Mouse (Mus musculus): ENCODE data around the gene Brpf3.
"Not testable (repeated sequence)": the region's sequence is repeated elsewhere in the genome, so short reads cannot be mapped to it uniquely, and the experiment has no call there.

The Brpf3 gene

GRCm38 (mm10) chr17:28827665-28828231 is 26.9 kb downstream of the Brpf3 start:
- DNase-seq (ENCODE audit: low read depth, low spot score): no peak

GRCm38 (mm10) chr17:28829120-28829519 is 28.2 kb downstream of the Brpf3 start:
- peak; percentile 19 for DNase-seq (ENCODE audit: low read depth, low spot score)

- DNase-seq (ENCODE audit: low read depth, low spot score): no peak
Observed at GRCm38 (mm10) chr17:28831065-28831464, 30.2 kb downstream of the Brpf3 start.

DNA sequence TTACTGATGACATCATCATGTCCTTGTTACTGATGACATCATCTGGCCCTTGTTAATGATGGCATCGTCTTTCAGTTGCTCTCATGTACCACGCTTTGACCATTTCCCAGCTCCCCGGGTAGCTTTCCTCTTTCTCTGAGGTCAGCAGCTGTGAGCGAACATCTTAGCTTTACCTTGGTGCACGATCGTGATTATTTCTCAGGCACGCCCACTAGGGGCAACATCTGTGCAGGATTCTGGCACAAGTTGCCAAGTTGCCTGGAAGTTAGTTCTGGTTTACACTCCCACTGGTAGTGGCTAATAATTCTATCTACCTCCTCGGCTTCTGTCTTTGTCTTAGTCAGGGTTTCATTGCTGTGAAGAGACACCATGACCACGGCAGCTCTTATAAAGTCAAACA is 31.1 kb downstream of the Brpf3 start:
- no peak for DNase-seq (ENCODE audit: low read depth, low spot score)

DNA sequence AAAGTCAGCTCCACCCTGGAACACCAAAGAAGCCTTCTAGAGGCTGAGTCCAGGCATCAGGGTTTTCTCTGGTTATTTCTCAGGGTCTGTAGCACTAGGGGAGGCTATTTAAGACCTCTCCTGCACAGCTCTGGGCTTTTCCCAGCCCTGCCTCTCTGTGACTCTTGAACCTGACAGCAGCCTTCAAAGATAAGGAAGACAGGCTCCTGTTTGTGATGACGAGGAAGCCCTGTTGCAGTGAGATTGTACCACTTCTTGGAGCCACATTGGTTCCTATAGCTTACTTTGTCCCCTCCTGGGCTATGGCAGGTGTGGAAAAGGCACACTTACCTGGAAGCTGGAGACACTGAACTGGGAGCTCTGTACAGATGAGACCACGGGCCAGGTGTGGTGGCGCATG is 32.0 kb downstream of the Brpf3 start:
- DNase-seq (ENCODE audit: low read depth, low spot score): no peak

GRCm38 (mm10) chr17:28834676-28835075 is 33.8 kb downstream of the Brpf3 start:
- no peak for DNase-seq (ENCODE audit: low read depth, low spot score)

DNA sequence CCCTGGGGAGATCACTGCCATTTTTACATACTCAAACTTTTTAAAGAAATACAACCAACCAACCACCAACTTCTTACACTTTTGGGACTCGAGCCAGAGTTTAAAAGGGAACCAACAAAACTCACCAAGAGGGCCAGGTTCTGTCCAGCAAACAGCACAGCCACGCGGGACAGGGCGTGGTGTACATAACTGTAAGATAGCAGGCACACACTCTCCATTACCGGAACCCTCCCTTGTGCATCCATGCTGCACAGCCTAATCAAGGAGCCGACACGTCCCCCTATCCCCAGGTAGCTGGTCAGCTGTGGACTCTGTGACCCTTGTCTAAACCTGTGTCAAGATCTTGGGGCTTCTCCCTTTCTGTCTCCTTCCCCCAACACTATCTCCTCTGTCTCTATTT is 37.0 kb downstream of the Brpf3 start:
- DNase-seq (ENCODE audit: low read depth, low spot score): no peak

GRCm38 (mm10) chr17:28841947-28842346 is 41.1 kb downstream of the Brpf3 start:
- not testable (repeated sequence) for DNase-seq (ENCODE audit: low read depth, low spot score)

DNA sequence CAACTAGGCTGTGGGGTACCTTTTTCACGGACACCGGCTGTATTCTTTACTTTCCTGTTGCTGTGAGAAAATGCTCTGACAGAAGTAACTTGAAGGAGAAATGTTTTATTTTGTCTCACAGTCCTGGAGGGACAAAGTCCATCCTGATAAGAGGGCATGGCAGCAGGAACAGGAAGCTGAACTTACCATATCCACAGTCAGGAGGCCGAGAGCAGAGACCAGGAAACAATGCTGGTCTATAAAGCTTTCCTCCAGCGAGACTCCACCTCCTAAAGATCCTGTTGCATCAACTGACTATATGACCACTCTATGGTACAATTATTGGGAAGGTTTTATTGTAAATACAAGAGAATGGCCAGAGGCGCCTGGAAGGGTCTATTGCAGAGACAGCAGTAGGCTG is 42.8 kb downstream of the Brpf3 start:
- no peak for DNase-seq (ENCODE audit: low read depth, low spot score)

DNA sequence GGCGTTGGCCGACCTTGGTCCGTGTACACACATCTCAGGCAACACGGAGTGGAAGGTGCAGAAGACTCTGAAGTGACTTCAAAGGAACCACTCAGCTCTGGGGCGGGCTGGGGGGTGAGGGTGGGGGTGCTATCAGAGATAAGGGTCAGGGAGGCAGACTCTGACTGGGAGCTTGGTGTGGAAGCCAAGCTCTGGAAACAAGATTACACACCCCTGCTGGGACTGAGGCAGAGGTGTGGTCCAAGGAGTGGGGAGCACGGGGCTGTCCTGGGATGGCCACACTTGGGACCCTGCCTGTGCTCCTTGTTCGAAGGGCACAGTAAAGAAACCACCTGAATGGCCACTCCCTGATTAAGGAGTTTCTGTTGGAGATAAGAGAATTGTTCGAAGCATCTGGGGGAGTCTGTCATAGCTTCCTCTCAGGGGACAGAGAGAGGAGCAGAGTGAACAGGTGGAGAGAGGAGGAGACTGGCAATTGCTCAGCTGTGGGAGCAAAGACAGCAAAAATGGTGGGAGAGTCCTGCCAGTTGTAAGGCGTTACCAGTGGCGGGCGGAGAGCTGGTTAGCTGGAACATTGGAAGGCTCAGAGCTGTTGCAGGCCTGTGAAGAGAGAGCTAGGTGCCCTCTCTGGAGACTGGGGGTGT is 46.2 kb downstream of the Brpf3 start:
- DNase-seq (ENCODE audit: low read depth, low spot score): no peak

DNA sequence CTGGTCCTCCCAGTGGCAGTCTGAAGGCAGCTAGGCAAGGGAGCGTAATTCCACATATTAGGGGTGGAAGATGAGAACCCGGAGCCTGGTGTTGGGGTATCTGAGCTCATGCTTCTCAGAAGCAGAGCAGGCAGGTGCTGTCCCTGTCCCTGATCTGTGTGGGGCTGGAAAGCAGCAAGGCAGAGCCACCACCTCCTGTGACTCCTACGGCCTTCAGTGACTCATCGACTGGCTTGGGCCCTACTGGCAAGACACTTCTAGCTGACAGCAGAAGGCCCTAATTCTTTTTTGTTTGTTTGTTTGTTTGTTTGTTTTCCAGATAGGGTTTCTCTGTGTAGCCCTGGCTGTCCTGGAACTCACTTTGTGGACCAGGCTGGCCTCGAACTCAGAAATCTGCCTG is 49.6 kb downstream of the Brpf3 start:
- no peak for DNase-seq (ENCODE audit: low read depth, low spot score)

DNA sequence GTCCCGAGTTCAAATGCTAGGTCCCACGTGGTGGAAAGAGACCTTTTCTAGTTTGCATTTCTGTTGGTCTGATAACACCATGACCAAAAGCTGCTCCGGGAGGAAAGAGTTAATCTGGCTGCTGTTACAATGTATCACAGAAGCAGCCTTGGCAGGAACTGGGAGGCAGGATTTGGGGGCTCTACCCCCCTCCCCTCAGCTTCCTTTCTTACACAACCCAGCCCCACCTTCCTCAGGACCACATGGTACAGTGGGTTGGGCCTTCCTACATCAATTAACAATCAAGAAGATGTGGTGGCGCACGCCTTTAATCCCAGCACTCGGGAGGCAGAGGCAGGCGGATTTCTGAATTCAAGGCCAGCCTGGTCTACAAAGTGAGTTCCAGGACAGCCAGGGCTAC is 53.5 kb downstream of the Brpf3 start:
- no peak for DNase-seq (ENCODE audit: low read depth, low spot score)

- no peak for DNase-seq (ENCODE audit: low read depth, low spot score)
Observed at GRCm38 (mm10) chr17:28855166-28855885, 54.4 kb downstream of the Brpf3 start.

- no peak for DNase-seq (ENCODE audit: low read depth, low spot score)
Observed at GRCm38 (mm10) chr17:28856030-28856429, 55.1 kb downstream of the Brpf3 start.

GRCm38 (mm10) chr17:28858205-28858604 is 57.3 kb downstream of the Brpf3 start, which contains the start of gene Pnpla1:
Pnpla1 (plus strand) TSS chr17:28858411.
- DNase-seq (ENCODE audit: low read depth, low spot score): no peak

GRCm38 (mm10) chr17:28863926-28864325 is 63.0 kb downstream of the Brpf3 start:
- DNase-seq (ENCODE audit: low read depth, low spot score): no peak

DNA sequence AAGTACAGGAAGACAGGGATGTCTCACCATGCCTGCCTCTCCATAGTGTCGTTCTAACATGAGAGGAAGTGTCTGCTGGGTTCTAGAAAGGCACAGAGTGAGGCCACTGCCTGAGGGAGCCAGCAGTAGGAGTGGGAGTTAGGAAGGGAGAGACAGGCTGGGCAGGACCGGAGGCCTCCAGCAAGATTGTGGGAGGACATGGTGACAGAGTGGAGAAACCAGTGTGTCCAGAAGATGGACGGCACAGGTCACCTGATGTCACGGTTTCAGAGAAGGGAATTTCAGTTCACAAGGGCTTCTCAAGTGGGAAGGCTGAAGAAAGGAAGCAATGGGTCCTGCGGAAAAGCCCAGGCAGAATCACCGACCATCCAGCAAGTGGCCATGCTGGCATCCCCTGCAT is 63.6 kb downstream of the Brpf3 start:
- DNase-seq (ENCODE audit: low read depth, low spot score): no peak

- DNase-seq (ENCODE audit: low read depth, low spot score): no peak
Observed at GRCm38 (mm10) chr17:28866921-28867320, 66.0 kb downstream of the Brpf3 start.

- DNase-seq (ENCODE audit: low read depth, low spot score): no peak
Observed at GRCm38 (mm10) chr17:28867381-28867780, 66.5 kb downstream of the Brpf3 start.

DNA sequence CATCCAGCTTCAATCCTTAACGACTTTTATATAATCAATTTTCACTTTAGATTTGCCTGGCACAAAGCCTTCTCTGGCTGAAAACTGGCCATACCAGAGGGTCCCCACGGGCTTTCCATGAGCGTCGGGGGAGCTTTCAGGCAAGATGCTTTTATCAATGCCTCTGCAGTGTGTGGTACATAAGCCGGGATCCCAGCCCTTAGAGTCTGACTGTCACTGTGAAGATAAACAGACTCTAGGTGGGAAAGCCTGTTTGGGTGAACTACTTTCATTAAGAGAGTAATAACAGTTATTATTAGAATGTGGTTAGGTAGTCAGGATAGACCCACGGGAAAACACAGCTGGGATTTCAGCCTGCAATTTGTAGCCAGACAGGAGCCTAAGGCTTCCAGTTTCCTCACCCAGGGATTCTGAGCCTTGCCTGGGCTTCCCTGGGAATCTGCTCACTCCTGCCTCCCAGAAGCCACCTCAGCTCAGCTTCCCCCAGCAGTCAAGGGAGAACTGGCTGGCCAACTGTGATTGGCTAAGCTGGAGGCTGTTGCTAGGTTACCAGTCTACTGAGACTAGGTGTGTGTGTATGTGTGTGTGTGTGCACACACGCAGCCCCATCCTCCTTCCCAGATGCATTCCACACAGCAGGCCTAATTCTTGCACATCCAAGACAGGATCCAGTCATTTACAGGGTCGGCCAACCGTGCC is 68.7 kb downstream of the Brpf3 start:
- no peak for DNase-seq (ENCODE audit: low read depth, low spot score)

- DNase-seq (ENCODE audit: low read depth, low spot score): no peak
Observed at GRCm38 (mm10) chr17:28870435-28870834, 69.5 kb downstream of the Brpf3 start.

DNA sequence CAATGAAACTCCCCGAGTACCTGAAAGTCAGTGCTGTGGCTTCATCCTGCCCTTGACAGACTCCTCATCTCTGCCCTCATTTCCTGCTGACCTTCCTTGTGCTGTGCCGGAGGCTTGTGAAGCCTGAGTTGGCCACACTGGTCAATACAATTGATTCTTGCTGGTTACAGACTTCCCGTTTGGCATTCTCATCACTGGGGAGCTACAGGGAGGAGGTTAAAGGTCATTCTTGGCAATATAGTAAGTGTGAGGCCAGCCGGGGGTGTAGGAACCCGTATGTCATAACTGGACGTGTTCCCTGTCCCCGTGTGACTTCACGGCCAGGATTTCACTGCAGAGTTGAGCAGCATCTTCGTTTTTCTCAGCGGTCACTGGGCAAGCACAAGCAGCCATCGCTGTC is 70.9 kb downstream of the Brpf3 start:
- DNase-seq (ENCODE audit: low read depth, low spot score): no peak
